Mouse (Mus musculus): Measurements from ENCODE around the gene Lsamp. TPM values are rescaled to one million over a fixed set of nuclear protein-coding genes. Genes with fewer than 3 reads are reported as not detected.

Gene Lsamp
- polyA plus RNA-seq, 1 experiment from 2014 or later: 168 TPM

GRCm38 (mm10) chr16:41790016-41790415 lies 1805.9 kb downstream of the Lsamp start:
- ATAC-seq (ENCODE audit: low read depth): no peak
- H3K4me2 ChIP-seq (ENCODE audit: low read depth, low read length): no peak overlapping the region
- H3K9me3 ChIP-seq (ENCODE audit: control insufficient read depth, low read length): no peaks in the 10 kb centered on the region
- H3K9ac ChIP-seq (replicated peaks; ENCODE audit: low read depth, low read length): no peak overlapping the region
- no peaks in the 10 kb centered on the region for H3K4me1 ChIP-seq (ENCODE audit: control insufficient read depth, insufficient read depth, low read length)
- 85% methylated on average over 2 of the region's 2 CpGs for WGBS
- H3K4me3 ChIP-seq (ENCODE audit: low read depth, low read length): no peak overlapping the region
- no peaks in the 10 kb centered on the region for H3K27me3 ChIP-seq (ENCODE audit: control insufficient read depth, insufficient read depth, low read length)
- H3K27ac ChIP-seq (ENCODE audit: low read depth, low read length): no peak overlapping the region
- H3K36me3 ChIP-seq (ENCODE audit: control insufficient read depth, insufficient read depth, low read length): no peaks in the 10 kb centered on the region

DNA sequence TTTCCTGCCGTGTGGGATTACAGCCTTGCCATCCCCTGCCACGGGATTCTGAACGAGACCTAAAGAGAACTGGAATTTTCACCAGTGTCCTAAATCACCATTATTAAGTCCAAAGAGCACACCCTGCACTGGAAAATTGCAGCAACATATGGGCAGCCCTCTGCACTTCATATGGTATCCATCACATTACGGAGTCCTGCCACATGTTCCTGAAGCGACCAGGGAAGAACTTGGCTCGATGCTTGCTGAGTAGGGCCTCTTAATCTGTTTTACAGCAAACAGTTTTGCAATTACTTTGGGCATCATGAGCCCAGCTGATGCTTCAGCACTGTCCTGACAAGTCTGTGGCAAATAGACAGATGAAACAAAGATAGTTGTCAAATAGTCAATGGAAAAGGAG lies 1836.2 kb downstream of the Lsamp start:
- no peak for ATAC-seq (ENCODE audit: low read depth)
- Histone ChIP-seq H3K9me3 (ENCODE audit: control insufficient read depth, low read length) (no peaks in the 10 kb centered on the region), H3K4me2 (ENCODE audit: low read depth, low read length) (no peak overlapping the region), H3K27me3 (ENCODE audit: control insufficient read depth, insufficient read depth, low read length) (no peaks in the 10 kb centered on the region), H3K9ac (replicated peaks; ENCODE audit: low read depth, low read length) (no peak overlapping the region), H3K4me1 (ENCODE audit: control insufficient read depth, insufficient read depth, low read length) (0 out of 2 replicates have a peak, but pooled peaks cover 2% of the 10 kb centered on the region), H3K4me3 (ENCODE audit: low read depth, low read length) (no peak overlapping the region), H3K36me3 (ENCODE audit: control insufficient read depth, insufficient read depth, low read length) (no peaks in the 10 kb centered on the region), H3K27ac (ENCODE audit: low read depth, low read length) (no peak overlapping the region)
- WGBS: 75% methylated on average over 6 of the region's 6 CpGs

- no peak overlapping the region for H3K27ac ChIP-seq (ENCODE audit: low read depth, low read length)
Measured at GRCm38 (mm10) chr16:41826899-41827604, 1842.9 kb downstream of the Lsamp start.

GRCm38 (mm10) chr16:41827605-41827948 lies 1843.4 kb downstream of the Lsamp start:
- Histone ChIP-seq H3K9me3 (ENCODE audit: control insufficient read depth, low read length) (no peaks in the 10 kb centered on the region), H3K4me2 (ENCODE audit: low read depth, low read length) (no peak overlapping the region), H3K4me1 (ENCODE audit: control insufficient read depth, insufficient read depth, low read length) (no peaks in the 10 kb centered on the region), H3K27ac (ENCODE audit: low read depth, low read length) (no peak overlapping the region), H3K4me3 (ENCODE audit: low read depth, low read length) (no peak overlapping the region), H3K9ac (replicated peaks; ENCODE audit: low read depth, low read length) (no peak overlapping the region), H3K36me3 (ENCODE audit: control insufficient read depth, insufficient read depth, low read length) (no peaks in the 10 kb centered on the region), H3K27me3 (ENCODE audit: control insufficient read depth, insufficient read depth, low read length) (no peaks in the 10 kb centered on the region)
- no peak for ATAC-seq (ENCODE audit: low read depth)
- 74% methylated on average over 3 of the region's 3 CpGs for WGBS

More at GRCm38 (mm10) chr16:41826899-41827604, 1842.9 kb downstream of the Lsamp start:
- Histone ChIP-seq H3K4me3 (ENCODE audit: low read depth, low read length) (no peak overlapping the region), H3K9ac (replicated peaks; ENCODE audit: low read depth, low read length) (no peak overlapping the region), H3K27me3 (ENCODE audit: control insufficient read depth, insufficient read depth, low read length) (no peaks in the 10 kb centered on the region), H3K9me3 (ENCODE audit: control insufficient read depth, low read length) (no peaks in the 10 kb centered on the region), H3K4me1 (ENCODE audit: control insufficient read depth, insufficient read depth, low read length) (no peaks in the 10 kb centered on the region), H3K36me3 (ENCODE audit: control insufficient read depth, insufficient read depth, low read length) (no peaks in the 10 kb centered on the region), H3K4me2 (ENCODE audit: low read depth, low read length) (no peak overlapping the region)
- no peak for ATAC-seq (ENCODE audit: low read depth)
- 54% methylated on average over 5 of the region's 5 CpGs for WGBS

GRCm38 (mm10) chr16:41834637-41835036 lies 1850.5 kb downstream of the Lsamp start:
- H3K4me1 ChIP-seq (ENCODE audit: control insufficient read depth, insufficient read depth, low read length): no peaks in the 10 kb centered on the region

DNA sequence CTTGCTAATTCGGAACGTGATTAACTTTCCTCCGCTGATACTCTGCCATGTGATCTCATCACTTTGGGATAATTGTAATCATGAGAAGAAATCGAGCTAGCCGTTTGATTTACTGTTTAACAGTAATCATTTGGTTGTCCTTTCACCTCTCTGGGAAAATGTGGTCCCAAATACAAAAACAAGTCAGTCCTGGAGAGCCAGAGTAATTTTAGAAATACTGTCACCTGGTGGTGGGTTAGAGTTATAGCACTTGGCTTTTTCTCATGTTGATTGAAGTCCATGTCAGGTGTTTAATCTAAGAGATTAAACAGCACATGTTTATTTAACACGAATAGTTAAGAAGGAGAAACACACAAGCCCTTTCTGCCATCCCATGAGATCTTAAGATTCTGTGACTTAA lies 1851.6 kb downstream of the Lsamp start:
- no peaks in the 10 kb centered on the region for H3K9me3 ChIP-seq (ENCODE audit: control insufficient read depth, low read length)
- no peaks in the 10 kb centered on the region for H3K4me1 ChIP-seq (ENCODE audit: control insufficient read depth, insufficient read depth, low read length)
- 0 out of 2 replicates have a peak, but pooled peaks have one; percentile 31 for ATAC-seq (ENCODE audit: low read depth)
- no peaks in the 10 kb centered on the region for H3K27me3 ChIP-seq (ENCODE audit: control insufficient read depth, insufficient read depth, low read length)
- no peak overlapping the region for H3K27ac ChIP-seq (ENCODE audit: low read depth, low read length)
- H3K4me3 ChIP-seq (ENCODE audit: low read depth, low read length): no peak overlapping the region
- H3K36me3 ChIP-seq (ENCODE audit: control insufficient read depth, insufficient read depth, low read length): no peaks in the 10 kb centered on the region
- no peak overlapping the region for H3K4me2 ChIP-seq (ENCODE audit: low read depth, low read length)
- H3K9ac ChIP-seq (replicated peaks; ENCODE audit: low read depth, low read length): no peak overlapping the region
- 47% methylated on average over 6 of the region's 6 CpGs for WGBS

More at GRCm38 (mm10) chr16:41834637-41835036, 1850.5 kb downstream of the Lsamp start:
- Histone ChIP-seq H3K4me2 (ENCODE audit: low read depth, low read length) (no peak overlapping the region), H3K9me3 (ENCODE audit: control insufficient read depth, low read length) (no peaks in the 10 kb centered on the region), H3K36me3 (ENCODE audit: control insufficient read depth, insufficient read depth, low read length) (no peaks in the 10 kb centered on the region), H3K9ac (replicated peaks; ENCODE audit: low read depth, low read length) (no peak overlapping the region), H3K27ac (ENCODE audit: low read depth, low read length) (no peak overlapping the region), H3K27me3 (ENCODE audit: control insufficient read depth, insufficient read depth, low read length) (no peaks in the 10 kb centered on the region), H3K4me3 (ENCODE audit: low read depth, low read length) (no peak overlapping the region)
- 86% methylated on average over 3 of the region's 3 CpGs for WGBS
- no peak for ATAC-seq (ENCODE audit: low read depth)

- H3K9ac ChIP-seq (replicated peaks; ENCODE audit: low read depth, low read length): no peak overlapping the region
Measured at GRCm38 (mm10) chr16:41839751-41840404, 1855.7 kb downstream of the Lsamp start.

GRCm38 (mm10) chr16:41846903-41847302 lies 1862.7 kb downstream of the Lsamp start:
- no peaks in the 10 kb centered on the region for H3K36me3 ChIP-seq (ENCODE audit: control insufficient read depth, insufficient read depth, low read length)
- H3K4me2 ChIP-seq (ENCODE audit: low read depth, low read length): no peak overlapping the region
- H3K9ac ChIP-seq (replicated peaks; ENCODE audit: low read depth, low read length): no peak overlapping the region
- no peak overlapping the region for H3K4me3 ChIP-seq (ENCODE audit: low read depth, low read length)
- 84% methylated on average over 6 of the region's 6 CpGs for WGBS
- no peaks in the 10 kb centered on the region for H3K27me3 ChIP-seq (ENCODE audit: control insufficient read depth, insufficient read depth, low read length)
- no peak for ATAC-seq (ENCODE audit: low read depth)
- no peak overlapping the region for H3K27ac ChIP-seq (ENCODE audit: low read depth, low read length)
- H3K9me3 ChIP-seq (ENCODE audit: control insufficient read depth, low read length): no peaks in the 10 kb centered on the region
- H3K4me1 ChIP-seq (ENCODE audit: control insufficient read depth, insufficient read depth, low read length): no peaks in the 10 kb centered on the region

More at GRCm38 (mm10) chr16:41839751-41840404, 1855.7 kb downstream of the Lsamp start:
- Histone ChIP-seq H3K27me3 (ENCODE audit: control insufficient read depth, insufficient read depth, low read length) (no peaks in the 10 kb centered on the region), H3K9me3 (ENCODE audit: control insufficient read depth, low read length) (no peaks in the 10 kb centered on the region), H3K36me3 (ENCODE audit: control insufficient read depth, insufficient read depth, low read length) (no peaks in the 10 kb centered on the region), H3K4me1 (ENCODE audit: control insufficient read depth, insufficient read depth, low read length) (no peaks in the 10 kb centered on the region), H3K27ac (ENCODE audit: low read depth, low read length) (no peak overlapping the region), H3K4me3 (ENCODE audit: low read depth, low read length) (no peak overlapping the region), H3K4me2 (ENCODE audit: low read depth, low read length) (no peak overlapping the region)
- 38% methylated on average over 2 of the region's 2 CpGs for WGBS
- peak; percentile 80; the same call in 1 of the 2 replicates for ATAC-seq (ENCODE audit: low read depth)

DNA sequence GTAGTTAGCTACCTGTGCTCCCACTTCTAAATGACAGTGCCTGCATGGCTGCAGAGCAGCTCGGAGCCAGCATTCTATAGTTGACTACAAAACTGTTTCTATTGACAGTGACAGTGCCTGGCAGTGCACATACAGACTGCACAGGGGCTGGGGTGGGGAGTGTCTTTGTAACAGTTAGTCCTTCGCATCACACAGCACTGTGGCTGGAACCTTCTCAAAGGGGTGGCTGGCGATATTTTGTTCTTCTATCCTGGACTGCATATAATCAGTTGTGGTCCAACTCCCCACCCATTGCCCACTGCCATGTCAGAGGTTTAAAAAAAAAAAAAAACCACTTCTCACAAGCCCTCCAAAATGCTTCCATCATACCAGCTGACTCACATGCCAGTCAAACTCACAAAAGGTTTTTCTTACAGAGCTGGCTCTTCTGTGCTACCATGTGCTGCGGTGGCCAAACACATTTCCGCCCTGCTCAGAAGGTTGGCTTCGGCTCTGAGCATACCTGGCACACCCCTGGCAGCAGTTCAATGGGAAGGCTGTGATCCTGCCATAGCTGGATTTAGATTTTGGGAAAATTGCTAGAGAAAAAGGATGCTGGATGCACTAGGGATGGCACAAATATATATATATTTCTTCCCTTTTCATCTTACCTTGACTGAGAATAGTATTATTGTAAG lies 1887.9 kb downstream of the Lsamp start:
- Histone ChIP-seq H3K9ac (replicated peaks; ENCODE audit: low read depth, low read length) (no peak overlapping the region), H3K27me3 (ENCODE audit: control insufficient read depth, insufficient read depth, low read length) (no peaks in the 10 kb centered on the region), H3K27ac (ENCODE audit: low read depth, low read length) (no peak overlapping the region), H3K36me3 (ENCODE audit: control insufficient read depth, insufficient read depth, low read length) (no peaks in the 10 kb centered on the region), H3K4me3 (ENCODE audit: low read depth, low read length) (no peak overlapping the region), H3K4me2 (ENCODE audit: low read depth, low read length) (no peak overlapping the region), H3K4me1 (ENCODE audit: control insufficient read depth, insufficient read depth, low read length) (no peaks in the 10 kb centered on the region), H3K9me3 (ENCODE audit: control insufficient read depth, low read length) (no peaks in the 10 kb centered on the region)
- no peak for ATAC-seq (ENCODE audit: low read depth)
- 88% methylated on average over 6 of the region's 6 CpGs for WGBS
